Mouse (Mus musculus) lung, adult 18-20 months (tissue): ENCODE results near the gene Rfx4.
A peak's percentile ranks its signal among the peaks of the same experiment; 100 is the strongest.

ENCODE experiments used
- DNase-seq, 2 experiments: peaks; one replicate each; pipeline ENCODE4 v3.0.0; 2022; ENCODE audit warnings: mixed read lengths in 2 of 2

Gene Rfx4

DNA sequence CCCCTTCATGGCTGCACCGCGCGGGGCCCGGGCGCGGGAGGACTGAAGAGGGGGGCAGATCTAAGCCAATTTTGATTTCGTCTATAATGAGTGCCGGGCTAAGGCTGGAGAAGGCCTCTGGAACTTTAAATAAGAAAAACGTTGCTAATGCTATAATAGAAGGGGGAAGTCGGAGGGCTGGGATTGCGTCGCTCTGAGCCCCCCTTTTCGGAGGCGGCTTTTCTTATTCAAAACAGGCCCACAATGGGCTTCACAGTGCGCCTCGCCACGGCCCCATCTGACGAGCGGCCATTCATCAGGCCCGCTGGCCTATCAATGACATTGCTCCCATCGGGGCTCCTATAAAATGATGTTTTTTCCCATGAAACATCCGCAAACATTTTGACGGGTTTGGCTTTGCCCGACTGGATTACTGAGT lies at the start of gene Rfx4:
TSS of gene Rfx4 (plus strand) at position 277 of the 418 bp plus-strand sequence.
- DNase-seq = no peak

DNA sequence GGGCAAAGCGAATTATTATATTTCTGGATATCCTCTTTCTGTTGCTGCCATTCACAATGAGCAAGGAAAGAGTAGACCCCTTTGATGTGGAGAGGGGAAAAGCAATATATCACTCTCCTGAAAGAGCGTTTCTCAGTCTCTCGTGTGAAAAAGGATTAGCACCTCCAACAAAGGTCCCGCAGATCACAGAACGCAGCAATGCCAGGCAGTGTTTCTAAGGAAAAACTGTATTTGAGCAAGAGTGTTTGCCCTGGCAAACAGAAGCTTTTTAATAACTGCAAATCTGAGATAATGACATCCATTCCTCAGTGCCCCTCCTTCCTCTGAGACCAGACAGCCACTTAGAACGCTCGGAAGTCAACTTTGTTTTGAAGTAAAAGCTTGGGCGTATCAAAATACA lies 49.3 kb upstream of the Rfx4 start:
- no peak for DNase-seq

DNA sequence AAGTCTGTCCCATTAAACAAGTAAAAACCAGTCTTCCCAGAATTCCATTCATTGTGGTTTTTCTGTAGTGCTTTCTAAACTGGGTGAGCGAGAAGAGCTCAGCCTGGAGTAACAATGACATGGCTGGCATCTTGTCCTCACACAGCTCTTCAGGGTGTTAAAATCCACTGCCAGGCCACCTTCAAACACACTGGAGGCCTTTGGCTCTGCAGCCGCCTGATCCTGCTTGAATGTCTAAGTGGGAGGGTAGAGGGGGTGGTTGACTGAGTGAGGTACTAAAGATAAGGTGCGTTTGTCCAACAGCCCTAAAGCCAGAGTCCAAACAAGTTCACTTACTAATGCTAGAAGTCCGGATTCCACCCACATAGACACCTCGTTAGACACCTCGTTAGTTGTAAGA lies 48.6 kb upstream of the Rfx4 start:
- peak; percentile 29 to 38 for DNase-seq

DNA sequence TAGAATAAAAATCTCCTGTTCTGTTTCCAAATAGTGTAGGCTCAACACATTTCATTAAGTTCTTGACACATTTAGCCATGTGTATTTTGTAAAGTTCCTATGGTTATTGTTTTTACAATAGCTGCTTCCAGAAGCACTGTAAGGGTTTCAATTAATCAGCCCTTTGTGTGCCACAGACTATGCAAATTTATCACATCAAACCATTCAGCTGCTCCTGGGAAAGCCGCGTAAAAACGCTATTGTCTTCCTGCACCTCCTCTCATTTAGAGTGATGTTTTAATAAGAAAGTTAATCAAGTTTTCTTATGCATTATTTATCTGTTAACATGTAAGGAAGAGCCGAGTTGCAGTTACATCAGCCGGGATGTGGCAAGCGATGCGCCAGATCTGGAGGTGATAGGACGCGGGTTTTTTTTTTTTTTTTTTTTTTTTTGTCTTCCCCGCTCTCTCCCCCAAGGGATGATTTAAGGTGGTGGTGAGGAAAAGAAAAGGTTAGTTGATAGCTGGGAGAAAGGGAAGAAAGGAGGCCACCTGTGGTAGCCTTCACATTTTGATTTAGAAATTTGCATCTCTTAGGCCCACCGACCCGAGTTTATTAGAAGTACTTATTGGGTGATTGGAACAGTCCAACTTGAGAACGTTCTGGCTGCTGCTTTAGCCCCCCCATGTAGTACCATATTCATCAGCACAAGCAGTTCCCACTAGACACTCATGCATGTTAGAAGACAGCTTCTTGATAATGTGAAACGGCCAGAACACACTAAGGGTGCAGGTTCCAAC lies 47.9 kb upstream of the Rfx4 start:
- no peak for DNase-seq

DNA sequence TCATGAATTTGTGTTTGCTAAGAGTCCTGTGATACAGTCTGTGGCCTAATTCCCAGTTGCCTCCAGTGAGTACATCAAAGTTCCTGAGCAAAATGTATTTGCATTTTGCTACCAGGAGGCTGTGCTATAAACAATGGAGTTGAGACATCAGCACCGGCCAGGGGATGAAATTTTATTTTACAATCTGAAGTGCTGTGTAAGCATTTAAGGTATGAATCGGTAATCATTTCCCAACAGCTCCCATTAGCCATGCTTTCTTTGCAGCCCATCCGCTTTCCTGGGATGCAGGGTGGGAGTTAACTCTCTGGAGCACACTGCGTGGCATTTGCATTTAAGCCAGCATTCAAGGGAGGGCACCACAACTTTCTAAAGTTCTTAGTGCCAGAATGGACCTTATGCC lies 45.7 kb upstream of the Rfx4 start:
- no peak for DNase-seq

DNA sequence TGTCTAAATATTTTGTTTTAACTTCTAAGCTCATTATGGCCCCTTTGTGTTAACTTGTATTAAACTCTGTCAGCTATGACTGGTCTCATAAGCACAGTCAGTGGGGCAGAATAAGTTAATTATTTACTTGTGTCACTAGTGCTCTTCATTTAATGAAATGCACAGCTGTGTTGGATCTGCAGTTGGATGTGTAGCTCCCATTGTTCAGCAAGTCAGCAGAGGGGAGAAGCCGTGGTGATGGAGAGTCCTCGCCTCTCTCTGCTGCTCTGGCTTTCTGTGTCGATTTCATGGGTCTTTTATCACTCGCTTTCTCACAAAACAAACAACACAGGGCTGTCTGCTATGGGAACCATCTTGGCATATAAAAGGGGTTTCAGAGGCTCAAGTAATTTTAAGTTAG lies 45.0 kb upstream of the Rfx4 start:
- DNase-seq = no peak

DNA sequence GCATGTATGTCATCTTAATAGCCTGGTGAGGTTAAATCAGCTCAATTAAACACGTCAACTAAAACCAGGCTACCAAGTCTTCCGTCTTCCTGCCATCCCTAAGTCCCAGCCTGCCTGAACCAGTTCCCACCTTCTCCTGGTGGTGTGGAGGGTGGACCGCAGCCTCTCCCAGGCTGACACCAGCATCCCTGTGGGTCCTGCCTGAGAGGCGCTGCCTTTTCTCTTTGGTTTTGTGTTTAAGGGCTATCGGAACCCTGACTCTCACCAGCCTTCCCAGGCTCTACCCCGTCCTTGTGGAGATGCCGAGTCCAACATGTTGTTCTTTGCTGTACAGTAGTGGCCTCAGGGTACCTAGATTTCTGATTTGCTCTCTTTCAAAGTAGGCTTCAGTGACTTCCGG lies 44.4 kb upstream of the Rfx4 start:
- no peak for DNase-seq

DNA sequence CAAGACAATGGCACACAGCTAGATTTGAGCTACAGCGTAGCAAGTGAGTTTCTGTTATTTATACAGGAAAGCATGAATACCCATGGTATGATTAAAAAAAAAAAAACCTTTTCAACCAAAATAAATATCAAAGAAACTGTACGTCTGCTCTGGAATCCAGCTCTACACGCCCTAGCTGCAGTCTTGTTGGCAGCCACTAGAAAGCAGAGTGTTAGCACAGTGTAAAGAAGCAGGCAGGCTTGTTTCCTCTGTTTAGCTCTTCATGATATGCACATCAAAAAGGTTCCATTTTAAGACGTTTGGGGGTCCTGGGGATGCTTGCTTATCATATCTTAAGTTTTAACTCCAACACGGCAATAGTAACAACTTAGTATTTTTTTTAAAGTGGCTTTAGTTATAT lies 43.9 kb upstream of the Rfx4 start:
- peak in 1 of 2 experiments; percentile 15 for DNase-seq

DNA sequence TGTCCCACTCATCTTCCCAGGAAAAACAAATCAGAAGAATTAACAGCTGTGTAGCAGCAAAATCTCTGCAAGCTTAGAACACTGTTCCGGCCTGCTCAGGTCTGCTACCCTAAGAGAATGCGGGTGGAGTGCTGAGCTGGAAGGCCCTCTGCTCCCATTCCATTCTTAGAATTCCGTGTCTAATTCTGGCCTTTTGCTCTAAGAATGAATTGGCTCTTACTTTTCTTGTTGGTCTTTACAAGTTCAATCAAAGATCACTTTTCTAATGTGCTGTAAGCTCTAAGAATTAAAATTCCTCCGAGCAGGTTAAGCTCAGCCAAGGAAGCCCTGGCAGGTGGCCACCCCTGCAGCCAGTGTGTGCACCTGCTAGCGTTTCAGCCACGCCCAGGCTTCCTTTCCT lies 43.3 kb upstream of the Rfx4 start:
- peak in 1 of 2 experiments; percentile 21 for DNase-seq

DNA sequence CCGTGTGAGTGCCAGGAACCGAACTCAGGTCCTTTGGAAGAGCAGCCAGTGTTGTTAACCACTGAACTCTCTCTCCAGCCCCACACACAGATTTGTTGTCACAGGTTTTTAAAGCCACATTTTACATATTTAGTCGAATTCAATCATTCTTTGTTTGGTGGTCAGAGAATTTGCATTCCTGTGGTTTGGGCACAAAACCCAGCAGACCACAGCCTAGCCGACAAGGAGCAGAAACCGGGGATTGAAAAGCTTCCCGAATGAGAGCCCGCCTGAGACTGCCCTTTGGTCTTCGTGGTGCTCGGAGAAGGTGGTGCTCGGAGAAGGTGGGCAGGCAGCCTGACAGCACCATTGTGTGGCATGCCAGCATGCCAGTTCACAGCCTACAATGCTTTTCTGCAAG lies 42.8 kb upstream of the Rfx4 start:
- DNase-seq = peak in 1 of 2 experiments; percentile 11

DNA sequence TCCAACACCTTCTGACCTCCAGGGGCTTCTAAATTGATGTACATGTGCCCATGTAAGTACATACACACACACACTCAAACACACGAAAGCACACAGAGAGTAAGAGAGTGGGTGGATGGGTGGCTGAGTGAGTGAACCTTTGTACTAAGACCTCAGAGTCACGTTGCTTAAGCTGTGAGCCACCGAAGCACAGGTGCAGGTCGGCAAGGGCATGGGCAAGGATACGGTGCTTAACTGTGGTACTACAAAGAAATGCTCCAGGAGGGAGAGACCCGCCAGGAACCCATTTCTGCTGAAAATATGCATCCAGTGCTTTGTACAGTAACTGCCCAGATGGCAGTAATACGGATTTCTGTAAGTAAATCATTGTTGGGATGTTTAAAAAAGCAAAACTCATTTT lies 40.2 kb upstream of the Rfx4 start:
- DNase-seq = no peak

DNA sequence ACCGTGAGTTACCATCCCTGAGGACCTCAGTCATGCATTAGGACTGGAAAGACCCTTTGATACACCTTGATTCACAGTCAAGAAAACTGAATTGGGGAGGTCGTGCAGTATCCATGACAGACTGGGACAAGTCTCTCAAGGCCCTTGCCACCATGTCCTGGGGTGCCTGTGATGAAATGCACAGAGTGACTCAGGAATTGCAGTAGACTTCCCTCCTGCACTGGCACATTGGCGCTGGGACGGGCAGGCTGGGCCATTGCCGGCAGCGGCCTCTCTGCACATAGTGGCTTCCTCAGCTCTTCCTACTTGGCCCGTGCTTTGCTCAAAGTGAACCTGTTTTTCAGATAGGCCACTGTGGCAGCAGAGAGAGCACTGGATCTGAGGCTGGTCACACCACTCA lies 39.3 kb upstream of the Rfx4 start:
- DNase-seq = no peak

DNA sequence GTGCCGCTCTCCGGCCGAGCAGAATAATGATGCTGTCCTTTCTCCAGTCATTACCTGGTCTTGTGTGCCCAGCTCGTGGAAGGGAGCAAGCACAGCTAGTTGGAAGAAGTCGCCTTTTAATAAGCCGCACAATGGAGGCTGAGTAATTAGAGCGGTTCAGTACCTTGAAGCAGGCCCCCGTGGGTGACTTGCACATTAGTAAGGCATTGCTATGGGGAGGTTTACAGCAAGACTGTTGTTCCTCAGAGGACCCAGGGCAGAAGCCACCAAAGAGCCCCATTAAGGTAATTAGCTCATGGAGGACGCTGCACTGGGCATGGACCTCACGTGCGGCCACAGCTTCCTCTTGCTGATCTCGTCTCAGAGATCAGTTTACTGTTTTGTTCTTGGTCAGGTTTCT lies 33.2 kb upstream of the Rfx4 start:
- DNase-seq = no peak

DNA sequence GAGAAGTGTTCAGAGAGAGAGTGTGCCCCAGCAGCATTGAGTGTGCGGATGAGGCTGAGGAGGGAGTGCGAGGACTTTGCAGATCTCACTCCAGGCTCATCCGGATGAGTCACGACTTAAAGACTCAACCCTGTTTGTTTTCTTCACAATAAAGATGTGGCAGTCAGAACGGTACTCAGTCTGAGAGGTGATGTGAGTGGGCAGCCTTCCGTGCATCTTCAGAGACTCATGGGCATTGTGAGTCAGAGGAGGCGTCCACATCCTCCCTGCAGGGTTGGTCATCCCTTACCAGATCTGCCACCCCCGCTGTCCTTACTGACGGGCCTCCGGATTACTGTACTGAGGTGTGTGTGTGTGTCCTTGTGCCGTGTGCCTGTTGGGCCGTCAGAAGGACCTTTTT lies 28.9 kb upstream of the Rfx4 start:
- no peak for DNase-seq

DNA sequence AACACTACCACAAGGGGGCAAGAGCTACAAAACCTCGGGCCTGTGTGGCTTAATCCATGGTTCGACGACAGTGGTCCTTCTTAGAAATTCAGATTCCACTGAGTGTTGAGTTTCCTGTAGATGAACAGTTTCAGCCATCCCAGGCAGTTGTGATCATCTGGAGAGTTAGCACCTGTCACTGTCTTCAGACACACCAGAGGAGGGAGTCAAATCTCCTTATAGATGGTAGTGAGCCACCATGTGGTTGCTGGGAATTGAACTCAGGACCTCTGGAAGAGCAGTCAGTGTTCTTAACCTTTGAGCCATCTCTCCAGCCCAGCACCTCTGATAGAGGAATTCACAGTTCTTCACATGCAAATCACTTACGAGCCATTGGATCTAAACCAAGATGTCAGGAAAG lies 28.1 kb upstream of the Rfx4 start:
- DNase-seq = no peak

DNA sequence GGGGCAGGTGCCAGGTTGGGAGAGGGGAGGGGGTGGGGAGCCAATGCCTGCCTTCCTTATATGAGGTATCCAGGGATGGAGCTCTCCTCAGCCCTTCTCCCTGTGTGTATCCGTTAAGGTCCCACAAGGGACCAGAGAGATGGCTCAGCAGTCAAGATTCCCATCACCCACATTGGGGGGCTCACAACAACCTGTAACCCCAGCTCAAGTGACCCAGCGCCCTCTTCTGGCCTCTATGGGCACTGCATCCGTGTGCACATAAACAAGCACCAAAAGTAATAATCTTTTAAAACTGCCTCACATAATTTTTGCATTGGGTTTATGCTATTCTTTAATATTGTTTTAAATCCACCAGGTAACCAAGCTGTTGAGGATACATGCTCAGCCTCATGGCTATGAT lies 25.8 kb upstream of the Rfx4 start:
- DNase-seq = no peak

DNA sequence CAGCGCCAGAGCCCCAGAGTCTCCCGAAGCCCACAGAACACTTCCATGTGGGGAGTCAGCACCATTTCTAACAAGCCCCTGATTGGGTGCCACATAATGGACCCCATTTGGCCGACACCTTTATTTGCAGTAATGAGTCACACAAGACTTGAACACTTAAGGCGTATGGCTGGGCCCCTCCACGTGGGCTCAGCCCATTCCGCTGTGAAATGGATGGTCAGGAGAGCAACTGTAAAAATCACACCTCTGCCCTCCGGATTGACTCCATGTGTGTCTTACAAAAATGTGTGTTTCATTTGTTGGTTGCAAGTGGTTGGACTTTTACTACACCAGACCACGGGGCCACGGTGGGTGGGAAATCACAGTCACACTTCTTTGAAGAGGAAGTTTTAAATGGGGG lies 24.9 kb upstream of the Rfx4 start:
- no peak for DNase-seq

DNA sequence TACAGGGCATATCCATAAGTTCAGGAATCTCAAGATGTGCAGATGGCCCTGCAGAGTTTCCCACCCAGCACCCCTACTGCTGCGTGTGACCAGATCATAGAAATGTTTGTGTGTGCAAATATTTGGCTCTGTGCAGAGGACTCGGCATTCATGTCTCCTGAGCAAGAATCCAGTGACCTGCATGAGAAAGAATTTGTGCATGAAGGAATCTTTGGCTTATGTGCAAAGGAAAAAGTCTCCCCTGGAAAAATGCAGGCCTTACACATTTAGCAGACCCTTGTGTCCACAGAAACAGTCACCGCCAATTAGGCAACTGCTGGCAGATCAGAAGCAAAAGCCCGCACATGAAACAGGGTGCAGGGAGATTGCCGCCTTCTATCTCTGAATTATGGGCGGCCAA lies 22.4 kb upstream of the Rfx4 start:
- DNase-seq = no peak

DNA sequence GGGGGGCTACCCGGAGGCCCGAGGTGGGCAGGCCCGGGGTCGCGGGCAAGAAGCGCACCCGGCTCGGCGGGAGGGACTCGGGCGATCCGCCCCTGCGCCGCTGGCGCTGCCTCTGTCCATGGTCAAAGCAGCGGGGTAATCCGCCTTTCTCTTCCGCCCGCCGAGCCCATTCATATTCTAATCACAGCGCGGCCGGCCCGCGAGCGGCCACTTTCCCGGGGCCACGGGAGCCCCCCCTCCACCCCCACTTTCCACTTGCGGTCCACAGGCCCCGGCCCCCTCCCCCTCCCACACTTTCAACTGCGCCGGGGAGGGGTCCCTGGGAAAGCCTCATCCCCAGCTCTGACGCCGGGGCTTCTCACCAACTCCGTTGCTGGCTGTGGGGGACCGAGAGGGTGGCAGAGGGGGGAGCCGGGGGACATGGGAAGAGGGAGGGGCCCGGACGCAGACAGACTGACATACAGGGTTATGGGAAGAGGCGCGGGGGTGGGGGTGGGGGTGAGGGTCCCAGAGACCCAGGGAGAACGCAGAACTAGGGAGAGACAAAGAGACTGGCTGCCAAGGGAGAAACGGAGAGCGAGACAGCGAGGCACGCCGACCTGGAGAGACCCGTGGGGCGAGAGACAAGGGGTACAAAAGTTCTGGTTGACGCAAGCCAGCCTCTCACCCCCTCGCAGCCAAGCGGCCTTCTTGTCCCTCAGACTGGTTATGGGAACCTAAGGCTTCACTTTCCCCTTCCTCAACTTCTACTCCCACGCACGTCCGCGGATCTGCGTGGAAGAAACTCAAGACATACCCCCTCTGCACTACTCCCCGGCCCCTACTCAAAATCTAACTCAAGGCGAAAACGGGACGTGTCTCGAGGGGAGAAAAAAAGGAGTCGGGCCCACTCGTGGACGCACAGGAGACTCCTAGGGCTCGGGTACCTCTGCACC lies 744 bp upstream of the Rfx4 start:
- DNase-seq = no peak

DNA sequence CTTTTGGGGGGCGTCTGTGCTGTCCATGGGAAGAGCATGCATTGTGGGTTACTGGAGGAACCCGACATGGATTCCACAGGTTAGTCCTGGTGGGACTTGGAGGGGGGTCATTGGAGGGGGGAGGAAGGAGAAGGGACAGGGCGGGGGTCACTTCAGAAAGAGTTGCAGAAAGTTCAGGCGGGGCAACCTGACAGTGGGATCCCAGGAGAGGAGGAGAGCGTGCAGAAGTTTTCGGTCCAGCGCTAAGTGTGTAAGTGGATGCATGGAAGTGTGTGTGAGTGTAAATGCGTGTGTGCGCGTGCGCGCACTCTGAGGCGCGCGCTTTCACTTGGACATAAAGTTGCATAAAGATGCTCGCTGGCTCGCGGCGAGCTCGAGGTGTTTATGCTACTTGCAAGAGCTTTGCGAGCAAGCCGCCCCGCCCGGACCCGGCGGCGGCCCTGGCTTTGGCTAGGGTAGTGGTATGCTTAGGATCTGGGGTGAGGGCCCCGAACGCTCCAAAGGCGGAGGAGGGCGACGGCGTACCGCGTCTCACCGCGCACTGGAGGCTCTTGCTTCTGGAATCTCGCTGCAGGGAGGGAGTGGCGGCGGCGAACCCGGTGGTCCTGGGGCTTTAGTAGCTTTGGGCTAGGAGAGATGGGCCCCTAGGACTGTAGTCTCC lies 703 bp downstream of the Rfx4 start:
- DNase-seq = no peak

DNA sequence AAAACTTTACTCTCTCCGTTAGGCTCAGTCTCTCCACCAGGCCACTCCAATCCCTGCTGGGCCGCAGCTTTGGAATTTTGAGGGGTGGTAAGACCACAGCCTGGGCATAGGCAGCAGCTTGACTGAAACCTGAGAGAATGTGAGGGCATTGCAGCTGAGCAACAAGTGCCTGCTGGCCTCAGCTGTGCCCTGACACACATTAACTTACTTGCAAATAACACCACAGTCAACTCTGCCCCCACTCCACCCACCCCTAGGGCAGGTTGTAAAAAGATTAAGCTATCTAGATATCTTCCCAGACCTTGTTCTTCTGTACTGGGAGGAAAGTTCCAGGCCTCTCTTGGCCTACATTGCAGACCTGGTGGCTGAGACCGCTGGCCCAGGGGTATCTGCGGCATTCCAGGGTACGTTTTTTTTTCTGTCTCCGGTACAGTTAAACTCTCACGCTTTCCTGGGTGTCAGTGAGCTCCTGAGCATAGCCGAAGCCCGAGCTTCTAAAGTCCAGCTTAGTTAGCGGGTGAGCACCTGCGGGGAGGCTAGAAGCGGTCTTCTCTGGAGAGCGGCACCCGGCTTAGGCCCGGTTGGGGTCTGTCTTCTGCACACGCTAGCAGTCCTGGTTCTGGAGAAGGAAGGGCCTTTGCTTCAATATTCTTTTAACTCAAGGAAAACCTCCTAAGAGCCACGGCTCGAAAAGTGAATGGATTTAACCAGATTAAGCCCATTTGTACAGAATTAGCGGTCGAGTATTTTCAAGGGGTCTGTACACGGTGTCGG lies 1.8 kb downstream of the Rfx4 start:
- DNase-seq = no peak

DNA sequence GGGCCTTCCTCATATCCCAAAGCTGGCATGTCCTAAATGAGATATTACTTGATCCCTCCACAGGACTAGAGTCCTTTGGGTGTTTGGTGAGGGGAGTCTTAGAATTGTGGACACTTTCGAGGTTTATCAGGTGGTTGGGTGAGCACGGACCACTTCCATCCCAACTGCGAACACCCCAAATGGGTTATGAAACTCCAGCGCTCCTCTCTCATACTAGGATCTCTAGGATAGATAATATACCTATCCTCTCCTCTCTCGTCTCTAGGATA lies 2.3 kb downstream of the Rfx4 start:
- DNase-seq = no peak
